Mouse (Mus musculus) frontal cortex, postnatal 36 days (tissue): Measurements from ENCODE around the gene Ndufaf2.

ENCODE experiments used
- DNase-seq, 2 experiments: peaks; one replicate each; pipeline ENCODE4 v3.0.0; 2022; ENCODE audit warnings: low spot score in 2 of 2

Gene Ndufaf2

DNA sequence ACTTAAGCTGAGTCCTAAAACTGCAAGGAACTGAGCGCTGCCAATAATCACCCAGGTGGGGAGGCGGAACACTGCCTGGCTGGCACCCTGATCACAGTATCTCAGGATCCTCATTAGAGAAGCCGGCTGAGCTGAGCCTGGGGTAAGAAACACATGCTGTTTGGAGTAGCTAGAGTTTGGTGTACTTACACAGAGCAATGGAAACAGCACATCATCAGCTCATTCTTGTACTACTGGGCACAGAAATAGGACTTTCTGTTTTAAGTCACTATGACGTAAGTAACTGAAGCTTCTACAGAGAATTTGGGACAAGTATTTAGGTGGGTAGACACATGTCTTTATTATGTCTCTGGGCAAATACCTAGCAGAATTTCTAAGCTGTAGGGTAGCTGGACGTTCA lies 72.4 kb downstream of the Ndufaf2 start:
- no peak for DNase-seq

DNA sequence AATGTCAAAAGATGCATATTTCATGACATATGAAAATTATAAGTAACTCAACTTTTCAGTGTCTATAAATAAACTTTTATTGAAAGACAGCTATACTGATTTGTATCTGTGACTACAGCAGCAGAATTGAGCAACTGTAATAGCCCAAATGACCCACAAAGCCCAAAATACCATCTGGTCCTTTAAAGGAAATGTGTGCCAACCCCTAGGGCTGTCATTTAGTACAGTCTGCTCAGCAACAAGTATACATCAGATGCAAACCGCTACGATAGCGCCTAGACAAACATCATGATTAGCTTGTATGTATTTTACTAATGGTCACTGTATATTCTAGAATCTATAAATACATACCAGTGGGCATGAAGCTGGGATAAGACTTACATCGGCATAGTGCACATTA lies 74.3 kb downstream of the Ndufaf2 start:
- no peak for DNase-seq

DNA sequence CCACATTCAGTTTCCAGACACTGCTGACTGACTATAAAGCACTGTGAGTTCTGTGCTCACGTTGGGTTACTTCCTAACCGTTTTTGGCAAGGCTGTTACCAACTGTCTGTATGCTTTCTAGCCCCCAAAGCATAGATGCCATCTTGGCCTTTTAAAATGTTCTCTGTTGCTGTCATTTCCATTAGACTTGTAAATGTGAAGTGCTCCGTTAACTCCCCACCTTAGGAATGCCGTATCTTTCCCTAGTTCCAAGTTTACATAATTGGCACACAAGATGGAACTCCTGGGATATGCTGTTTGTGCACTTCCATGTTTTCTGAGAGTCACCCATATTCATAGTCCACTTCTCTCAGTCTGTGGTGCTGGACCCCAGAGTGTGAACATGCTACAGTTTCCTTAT lies 80.5 kb downstream of the Ndufaf2 start:
- no peak for DNase-seq

- DNase-seq, result no peak
Measured at GRCm38 (mm10) chr13:108077476-108077875, 80.9 kb downstream of the Ndufaf2 start.

- no peak for DNase-seq
Measured at GRCm38 (mm10) chr13:108070171-108070570, 88.3 kb downstream of the Ndufaf2 start.

- no peak for DNase-seq
Measured at GRCm38 (mm10) chr13:108069151-108069550, 89.3 kb downstream of the Ndufaf2 start.

GRCm38 (mm10) chr13:108066021-108066420 lies 92.4 kb downstream of the Ndufaf2 start:
- no peak for DNase-seq

GRCm38 (mm10) chr13:108064331-108064730 lies 94.1 kb downstream of the Ndufaf2 start:
- DNase-seq, result no peak

- DNase-seq, result no peak
Measured at GRCm38 (mm10) chr13:108063374-108064134, 94.9 kb downstream of the Ndufaf2 start.

- DNase-seq, result no peak
Measured at GRCm38 (mm10) chr13:108062900-108063299, 95.5 kb downstream of the Ndufaf2 start.

DNA sequence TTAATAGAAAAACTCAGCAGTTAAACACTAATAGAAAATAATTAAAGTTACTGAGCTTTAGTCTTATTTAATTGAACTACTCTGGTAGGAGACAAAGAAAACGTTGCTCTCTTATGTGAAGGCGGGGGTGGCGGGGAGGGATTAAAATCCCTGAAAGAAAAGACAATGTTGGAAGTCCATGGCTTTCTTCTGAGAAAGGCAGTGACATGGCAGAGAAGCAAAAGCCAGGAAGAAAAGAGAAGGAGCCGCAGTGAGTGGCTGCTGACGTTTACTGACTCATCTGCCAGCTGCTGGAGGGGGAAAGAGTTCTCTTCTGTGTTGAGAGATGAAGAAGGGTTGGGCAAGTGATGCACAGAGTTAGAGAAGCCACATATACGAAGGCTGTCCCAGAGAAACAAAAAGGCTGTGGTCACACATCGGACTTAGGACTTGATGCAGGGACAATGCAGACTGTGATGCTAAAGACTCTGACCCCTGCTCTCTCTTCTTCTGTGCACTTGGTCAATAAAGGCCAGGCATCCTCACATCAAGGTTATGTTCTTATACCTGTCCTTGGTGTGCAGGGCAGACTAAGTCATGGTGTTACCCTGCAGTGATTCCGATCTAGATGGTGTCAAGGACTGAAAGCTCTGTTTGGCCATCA lies 97.4 kb downstream of the Ndufaf2 start:
- DNase-seq, result no peak

DNA sequence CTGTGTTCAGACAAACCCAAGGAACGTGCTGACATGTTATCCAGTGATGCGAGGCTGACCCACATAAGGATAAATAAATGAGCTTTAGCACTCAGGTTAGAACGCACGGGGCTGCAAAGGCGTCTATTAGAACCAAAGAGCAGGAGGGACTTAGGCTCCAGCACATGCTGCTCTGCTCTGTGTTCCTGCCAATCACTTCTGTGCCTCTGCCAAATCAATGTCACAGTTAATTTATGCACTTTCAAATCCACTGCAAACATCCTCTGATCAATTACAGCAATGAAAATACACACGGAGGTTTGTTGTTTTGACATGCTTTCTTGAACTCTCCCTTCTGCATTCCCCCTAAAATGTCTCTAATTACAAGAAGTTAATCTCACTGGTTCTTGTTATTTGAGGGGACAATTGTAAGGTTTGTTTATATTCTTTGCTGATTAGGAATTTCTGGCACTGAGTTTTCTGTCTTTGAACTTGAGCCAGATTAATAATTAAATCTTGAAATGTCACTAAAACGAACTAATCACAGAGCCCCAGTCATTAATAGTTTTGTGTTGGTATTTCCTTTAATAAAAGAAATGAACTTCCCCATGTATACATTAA lies 98.0 kb downstream of the Ndufaf2 start:
- no peak for DNase-seq

- peak in 1 of 2 experiments; percentile 11 for DNase-seq
Measured at GRCm38 (mm10) chr13:108056896-108057295, 101.5 kb downstream of the Ndufaf2 start.

DNA sequence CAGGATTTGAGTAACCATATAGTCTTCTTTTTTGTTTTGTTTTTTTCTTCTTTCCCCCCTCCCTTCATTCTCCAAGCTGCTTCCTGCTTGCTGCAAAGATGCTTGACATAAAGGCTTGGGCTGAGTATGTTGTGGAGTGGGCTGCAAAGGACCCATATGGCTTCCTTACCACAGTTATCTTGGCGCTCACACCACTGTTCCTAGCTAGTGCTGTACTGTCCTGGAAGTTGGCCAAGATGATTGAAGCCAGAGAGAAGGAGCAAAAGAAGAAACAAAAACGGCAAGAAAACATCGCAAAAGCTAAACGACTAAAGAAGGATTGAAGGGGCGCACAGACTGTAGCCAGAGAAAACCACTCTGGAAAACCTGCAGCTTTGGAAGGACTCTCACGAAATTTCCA lies 111.1 kb downstream of the Ndufaf2 start:
- peak in 1 of 2 experiments; percentile 31 for DNase-seq

DNA sequence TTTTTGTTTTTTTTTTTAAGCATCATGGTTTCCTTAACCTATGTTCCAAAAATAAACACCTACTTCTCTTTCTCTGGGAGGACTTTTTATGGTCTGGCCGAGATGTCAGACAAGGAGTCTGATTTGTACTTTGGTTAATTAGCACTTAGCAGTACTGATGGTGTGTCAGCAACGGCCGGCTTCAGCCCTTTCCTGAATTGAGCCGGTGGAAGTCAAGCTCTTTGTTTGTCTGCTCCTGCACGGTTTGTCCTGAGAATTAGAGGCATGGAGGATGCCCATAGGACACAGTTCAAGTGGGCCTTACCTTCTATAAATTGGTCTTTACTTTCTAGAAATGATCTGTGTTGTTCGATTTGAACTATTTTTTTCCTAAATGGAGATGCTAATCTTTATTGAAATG lies 111.5 kb downstream of the Ndufaf2 start:
- no peak for DNase-seq

DNA sequence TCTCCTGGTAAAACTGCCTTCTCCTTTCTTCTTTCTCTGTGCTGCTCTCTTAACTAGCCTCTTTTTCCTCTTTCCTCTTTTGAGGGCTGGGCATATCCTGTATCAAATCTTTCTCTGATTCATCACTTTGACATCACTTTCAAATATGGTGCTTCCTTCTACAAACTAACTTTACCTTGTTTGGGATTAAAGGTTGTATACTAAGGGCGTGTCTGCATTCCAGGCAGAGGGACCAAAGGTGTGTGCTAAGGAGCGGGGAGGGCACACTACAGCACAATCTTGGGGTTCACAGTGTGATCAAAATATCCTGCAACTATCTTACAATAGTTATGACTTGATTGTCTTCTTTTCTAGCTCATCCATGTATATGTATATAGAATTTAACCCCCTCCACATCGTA lies 112.4 kb downstream of the Ndufaf2 start:
- no peak for DNase-seq

GRCm38 (mm10) chr13:108045646-108046045 lies 112.8 kb downstream of the Ndufaf2 start:
- DNase-seq, result no peak

- peak; percentile 86 for DNase-seq
Measured at GRCm38 (mm10) chr13:108044222-108044941, 114.0 kb downstream of the Ndufaf2 start, which contains the start of gene Smim15. Gene Smim15, plus strand, starts transcription at chr13:108044446.

GRCm38 (mm10) chr13:108043431-108044221 lies 114.8 kb downstream of the Ndufaf2 start:
- peak in 1 of 2 experiments; percentile 45 for DNase-seq

DNA sequence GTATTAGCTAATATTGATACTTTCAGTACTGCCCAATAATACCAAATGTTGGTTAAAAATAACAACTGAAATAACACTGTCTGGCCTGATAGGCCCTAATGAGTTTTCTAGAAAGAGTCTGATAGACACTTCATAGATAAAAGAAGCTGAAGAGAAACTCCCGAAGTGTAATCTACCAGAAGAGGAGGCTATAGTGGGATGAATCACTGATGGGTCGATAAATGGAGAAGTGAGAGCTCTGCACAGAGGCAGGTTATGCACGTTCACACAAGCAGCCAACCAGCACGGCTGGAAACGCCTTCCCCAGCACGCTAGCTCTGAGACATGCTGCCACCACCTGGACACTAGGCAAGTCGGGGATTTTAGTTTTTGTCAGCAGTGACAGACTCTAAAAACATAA lies 117.1 kb downstream of the Ndufaf2 start:
- peak; percentile 61 to 75 for DNase-seq

- DNase-seq, result no peak
Measured at GRCm38 (mm10) chr13:108040451-108040850, 118.0 kb downstream of the Ndufaf2 start.
